Mouse (Mus musculus) lung, adult 2 months (tissue): ENCODE results near the gene Kcnn3. TPM values are rescaled to one million over a fixed set of nuclear protein-coding genes. Genes with fewer than 3 reads are reported as not detected.

Experiments used
- DNase-seq: peaks from one replicate; pipeline ENCODE4 v3.0.0; 2022
- H3K4me1 ChIP-seq: fragments of 200-500 bp; 2 replicates; pipeline ENCODE4 v1.6.1; 2011; ENCODE audit warnings: low read length; ENCODE audit not compliant: control insufficient read depth, insufficient read depth
- H3K4me3 ChIP-seq: fragments of 200-500 bp; replicated peaks from 2 replicates; pipeline ENCODE3; 2011; ENCODE audit warnings: low read depth, mild to moderate bottlenecking, control low read depth, low read length; ENCODE audit errors: extremely low read depth
- CTCF ChIP-seq: fragments of 200-500 bp; IDR thresholded peaks from 2 replicates; pipeline ENCODE4 v1.5.1; 2011; ENCODE audit warnings: mild to moderate bottlenecking, low read length, control low read depth; ENCODE audit not compliant: insufficient read depth
- POLR2A ChIP-seq: fragments of 200-500 bp; IDR thresholded peaks from 2 replicates; pipeline ENCODE4 v1.6.1; 2011; ENCODE audit warnings: low read depth, mild to moderate bottlenecking, control low read depth, low read length, borderline replicate concordance; ENCODE audit errors: extremely low read depth
- WGBS: fragments of 180-500 bp; shearing (Covaris S2); methylation state at CpG from one replicate; pipeline ENCODE4 v1.1.7; 2018; 5-methylcytosine and 5-hydroxymethylcytosine counted together
- polyA plus RNA-seq: library from polyadenylated mRNA; depleted of rRNA; stranded (reverse); fragments of >200 nt; gene quantifications from 2 replicates; pipeline ENCODE4 v1.2.3, GENCODE M21; 2012

The Kcnn3 gene
- polyA plus RNA-seq, 1 experiment, result 7.1 TPM

GRCm38 (mm10) chr3:89601060-89601459 lies 81.1 kb downstream of the Kcnn3 start:
- no peak for DNase-seq
- H3K4me3 ChIP-seq, result no peak overlapping the region
- 57% methylated on average over 7 of the region's 7 CpGs for WGBS
- H3K4me1 ChIP-seq, result no peaks in the 10 kb centered on the region
- TF ChIP-seq CTCF (no peak), POLR2A (no peak)

- WGBS, result 88% methylated on average over 5 of the region's 5 CpGs
- TF ChIP-seq POLR2A (no peak), CTCF (no peak)
- DNase-seq, result no peak
- Histone ChIP-seq H3K4me1 (no peaks in the 10 kb centered on the region), H3K4me3 (no peak overlapping the region)
Observed at GRCm38 (mm10) chr3:89603300-89603699, 83.3 kb downstream of the Kcnn3 start.

GRCm38 (mm10) chr3:89605235-89605634 lies 85.3 kb downstream of the Kcnn3 start:
- no peaks in the 10 kb centered on the region for H3K4me1 ChIP-seq
- no peak for DNase-seq
- 84% methylated on average over 5 of the region's 5 CpGs for WGBS
- no peak overlapping the region for H3K4me3 ChIP-seq
- TF ChIP-seq POLR2A (no peak), CTCF (no peak)

GRCm38 (mm10) chr3:89607327-89607726 lies 87.4 kb downstream of the Kcnn3 start:
- 69% methylated on average over 1 of the region's 1 CpGs for WGBS
- no peak for DNase-seq
- Histone ChIP-seq H3K4me1 (no peaks in the 10 kb centered on the region), H3K4me3 (no peak overlapping the region)
- TF ChIP-seq CTCF (no peak), POLR2A (no peak)

GRCm38 (mm10) chr3:89612048-89612447 lies 92.1 kb downstream of the Kcnn3 start:
- TF ChIP-seq CTCF, result no peak
- no peak for TF ChIP-seq POLR2A

GRCm38 (mm10) chr3:89613526-89614523 lies 93.9 kb downstream of the Kcnn3 start:
- 32% methylated on average over 18 of the region's 18 CpGs for WGBS
- H3K4me3 ChIP-seq, result no peak overlapping the region
- no peak for TF ChIP-seq POLR2A
- no peak for TF ChIP-seq CTCF
- no peaks in the 10 kb centered on the region for H3K4me1 ChIP-seq
- no peak for DNase-seq

More at GRCm38 (mm10) chr3:89612048-89612447, 92.1 kb downstream of the Kcnn3 start:
- no peak for DNase-seq
- WGBS, result 77% methylated on average over 5 of the region's 5 CpGs
- H3K4me3 ChIP-seq, result no peak overlapping the region
- H3K4me1 ChIP-seq, result no peaks in the 10 kb centered on the region

GRCm38 (mm10) chr3:89616861-89617260 lies 96.9 kb downstream of the Kcnn3 start:
- no peak for TF ChIP-seq CTCF
- TF ChIP-seq POLR2A, result no peak
- H3K4me1 ChIP-seq, result no peaks in the 10 kb centered on the region
- WGBS, result 67% methylated on average over 6 of the region's 6 CpGs
- no peak for DNase-seq
- H3K4me3 ChIP-seq, result no peak overlapping the region

- no peak for TF ChIP-seq POLR2A
- no peak for TF ChIP-seq CTCF
- 70% methylated on average over 2 of the region's 2 CpGs for WGBS
- no peak for DNase-seq
- H3K4me1 ChIP-seq, result no peaks in the 10 kb centered on the region
- no peak overlapping the region for H3K4me3 ChIP-seq
Observed at GRCm38 (mm10) chr3:89617360-89617759, 97.4 kb downstream of the Kcnn3 start.

GRCm38 (mm10) chr3:89622825-89623224 lies 102.9 kb downstream of the Kcnn3 start:
- TF ChIP-seq CTCF (no peak), POLR2A (no peak)
- WGBS, result 44% methylated on average over 6 of the region's 6 CpGs
- no peaks in the 10 kb centered on the region for H3K4me1 ChIP-seq
- DNase-seq, result no peak
- H3K4me3 ChIP-seq, result no peak overlapping the region

GRCm38 (mm10) chr3:89623531-89623930 lies 103.6 kb downstream of the Kcnn3 start:
- TF ChIP-seq POLR2A (no peak), CTCF (no peak)
- no peak for DNase-seq
- no peaks in the 10 kb centered on the region for H3K4me1 ChIP-seq
- WGBS, result 68% methylated on average over 4 of the region's 4 CpGs
- no peak overlapping the region for H3K4me3 ChIP-seq
